16 mouse cellular contexts compared by ENCODE assay signal in the genomic region with DNA sequence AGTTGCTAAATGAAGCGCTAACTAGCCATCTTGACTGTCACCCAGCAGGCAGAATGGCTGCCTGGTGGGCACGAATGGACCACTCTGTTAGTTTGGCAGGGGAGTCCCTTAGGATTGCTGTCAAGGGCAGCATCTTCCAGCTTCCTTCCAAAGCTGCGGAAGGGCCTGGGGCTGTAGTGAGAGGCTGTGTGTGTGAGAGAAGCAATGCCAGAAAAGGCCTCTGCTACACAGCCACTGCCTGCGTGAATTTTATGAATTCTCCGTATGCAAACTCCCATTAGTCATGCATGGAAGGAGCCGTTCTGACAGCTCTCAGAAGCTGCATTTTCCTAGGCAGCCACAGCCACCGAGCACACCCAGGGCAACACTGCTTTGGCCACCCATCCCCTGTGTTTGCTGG.
A peak's percentile ranks its signal among the peaks of the same experiment; 100 is the strongest.
DNase-seq lines count a peak whose midpoint lies in the region; ATAC-seq and TF ChIP-seq lines count a peak whose summit lies in the region.
"Had no signal": no experiment of that assay in that cellular context is flagged by ENCODE, and none has a peak within 500 bp of the region (broad histone marks: within the 10 kb centered on the region; RNA-seq: fewer than 3 reads in every experiment).

No protein-coding gene starts in this region.

- DNase-seq in frontal cortex, postnatal 10 days (ENCODE audit: low spot score in 2 of 2), result no peak
- DNase-seq in brain, embryonic 18.5 days (ENCODE audit: low read depth, low spot score), result peak; percentile 49
- peak; percentile 34 for DNase-seq in hindbrain, embryonic 11.5 days (ENCODE audit: low spot score)
- DNase-seq in midbrain, postnatal 0 days (ENCODE audit: low spot score), result peak; percentile 72
- DNase-seq in gastrocnemius, adult 18-20 months (ENCODE audit: low spot score), result no peak
- DNase-seq: adrenal gland, adult 2 months; gastrocnemius, adult 2 months; right cerebral cortex, postnatal 14 days had no signal

- peak overlapping the region; percentile 31; the same call in 1 of the 2 replicates for H3K27ac ChIP-seq in hindbrain, embryonic 11.5 days (ENCODE audit: low read depth, low read length)
- peak overlapping the region; percentile 48 for H3K27ac ChIP-seq in midbrain, postnatal 0 days (ENCODE audit: low read depth, low read length)
- H3K27ac ChIP-seq in heart, embryonic 12.5 days (ENCODE audit: poor library complexity, severe bottlenecking), result no peak overlapping the region
- H3K27ac ChIP-seq in heart, embryonic 11.5 days (ENCODE audit: low read depth, low read length), result no peak overlapping the region
- H3K27ac ChIP-seq: embryonic facial prominence, embryonic 12.5 days; gastrocnemius, adult 2 months; heart, embryonic 15.5 days; intestine, embryonic 15.5 days; liver, embryonic 15.5 days had no signal

- H3K9me3 ChIP-seq in hindbrain, embryonic 11.5 days (ENCODE audit: control insufficient read depth, low read length), result no peaks in the 10 kb centered on the region
- H3K9me3 ChIP-seq in midbrain, postnatal 0 days (ENCODE audit: low read length), result no peaks in the 10 kb centered on the region
- H3K9me3 ChIP-seq in heart, embryonic 12.5 days (replicated peaks), result no peaks in the 10 kb centered on the region
- no peaks in the 10 kb centered on the region for H3K9me3 ChIP-seq in heart, embryonic 11.5 days (replicated peaks; ENCODE audit: control insufficient read depth, low read length)
- H3K9me3 ChIP-seq: embryonic facial prominence, embryonic 12.5 days; heart, embryonic 15.5 days; intestine, embryonic 15.5 days; liver, embryonic 15.5 days had no signal

- H3K4me2 ChIP-seq in hindbrain, embryonic 11.5 days (replicated peaks; ENCODE audit: low read depth, low read length), result 0 out of 2 replicates have a peak overlapping the region, but pooled peaks have one; percentile 6
- H3K4me2 ChIP-seq in midbrain, postnatal 0 days (ENCODE audit: low read depth, low read length, poor library complexity, severe bottlenecking), result peak overlapping the region; percentile 23; the same call in 1 of the 2 replicates
- no peak overlapping the region for H3K4me2 ChIP-seq in heart, embryonic 12.5 days
- H3K4me2 ChIP-seq in heart, embryonic 11.5 days, result no peak overlapping the region
- H3K4me2 ChIP-seq: embryonic facial prominence, embryonic 12.5 days; heart, embryonic 15.5 days; intestine, embryonic 15.5 days; liver, embryonic 15.5 days had no signal

- H3K9ac ChIP-seq in hindbrain, embryonic 11.5 days (ENCODE audit: low read depth, low read length), result no peak overlapping the region
- H3K9ac ChIP-seq in midbrain, postnatal 0 days (replicated peaks; ENCODE audit: low read length, poor library complexity, severe bottlenecking), result no peak overlapping the region
- no peak overlapping the region for H3K9ac ChIP-seq in heart, embryonic 12.5 days
- H3K9ac ChIP-seq in heart, embryonic 11.5 days (ENCODE audit: low read depth, low read length), result no peak overlapping the region
- H3K9ac ChIP-seq: embryonic facial prominence, embryonic 12.5 days; heart, embryonic 15.5 days; intestine, embryonic 15.5 days; liver, embryonic 15.5 days had no signal

- WGBS in hindbrain, embryonic 11.5 days, result 43% methylated on average over 7 of the region's 7 CpGs
- 13% methylated on average over 7 of the region's 7 CpGs for WGBS in midbrain, postnatal 0 days
- 66% methylated on average over 7 of the region's 7 CpGs for WGBS in heart, embryonic 12.5 days
- WGBS in heart, embryonic 11.5 days (ENCODE audit: insufficient replicate concordance), result 71% methylated on average over 7 of the region's 7 CpGs

- H3K36me3 ChIP-seq in hindbrain, embryonic 11.5 days (ENCODE audit: control insufficient read depth, insufficient read depth, low read length), result no peaks in the 10 kb centered on the region
- no peaks in the 10 kb centered on the region for H3K36me3 ChIP-seq in midbrain, postnatal 0 days (ENCODE audit: insufficient read depth, low read length)
- H3K36me3 ChIP-seq in heart, embryonic 12.5 days, result no peaks in the 10 kb centered on the region
- H3K36me3 ChIP-seq in heart, embryonic 11.5 days (ENCODE audit: control insufficient read depth, insufficient read depth, low read length), result no peaks in the 10 kb centered on the region
- H3K36me3 ChIP-seq: embryonic facial prominence, embryonic 12.5 days; heart, embryonic 15.5 days; intestine, embryonic 15.5 days; liver, embryonic 15.5 days had no signal

- no peaks in the 10 kb centered on the region for H3K27me3 ChIP-seq in hindbrain, embryonic 11.5 days (ENCODE audit: control insufficient read depth, insufficient read depth, low read length)
- no peaks in the 10 kb centered on the region for H3K27me3 ChIP-seq in midbrain, postnatal 0 days (ENCODE audit: insufficient read depth, low read length)
- H3K27me3 ChIP-seq in heart, embryonic 12.5 days (replicated peaks), result no peaks in the 10 kb centered on the region
- H3K27me3 ChIP-seq in heart, embryonic 11.5 days (ENCODE audit: control insufficient read depth, insufficient read depth, low read length), result no peaks in the 10 kb centered on the region
- H3K27me3 ChIP-seq: embryonic facial prominence, embryonic 12.5 days; heart, embryonic 15.5 days; intestine, embryonic 15.5 days; liver, embryonic 15.5 days had no signal

- H3K4me3 ChIP-seq in hindbrain, embryonic 11.5 days (ENCODE audit: low read depth, low read length), result no peak overlapping the region
- H3K4me3 ChIP-seq in midbrain, postnatal 0 days (ENCODE audit: low read depth, low read length), result no peak overlapping the region
- H3K4me3 ChIP-seq in heart, embryonic 12.5 days, result no peak overlapping the region
- H3K4me3 ChIP-seq in heart, embryonic 11.5 days (ENCODE audit: low read depth, low read length), result no peak overlapping the region
- H3K4me3 ChIP-seq: embryonic facial prominence, embryonic 12.5 days; gastrocnemius, adult 2 months; heart, embryonic 15.5 days; intestine, embryonic 15.5 days; liver, embryonic 15.5 days had no signal

- peak; percentile 45 for ATAC-seq in frontal cortex, adult (ENCODE audit: low TSS enrichment)
- ATAC-seq in hindbrain, embryonic 11.5 days (ENCODE audit: low FRiP score), result peak; percentile 58
- peak; percentile 75 for ATAC-seq in midbrain, postnatal 0 days (ENCODE audit: low FRiP score)
- ATAC-seq in heart, embryonic 12.5 days (ENCODE audit: insufficient number of reproducible peaks, low FRiP score), result no peak
- no peak for ATAC-seq in heart, embryonic 11.5 days (replicated peaks; ENCODE audit: insufficient number of reproducible peaks, low FRiP score, low TSS enrichment)
- ATAC-seq: CD4-positive, CD25-positive, alpha-beta regulatory T cell, adult 4 months; intestine, embryonic 15.5 days had no signal

- TF ChIP-seq CTCF in midbrain, postnatal 0 days (IDR thresholded peaks at IDR 0.05), result no peak

- H3K4me1 ChIP-seq in hindbrain, embryonic 11.5 days (replicated peaks; ENCODE audit: control insufficient read depth, insufficient read depth, low read length), result no peaks in the 10 kb centered on the region
- H3K4me1 ChIP-seq in midbrain, postnatal 0 days (ENCODE audit: insufficient read depth, low read length), result peaks cover 4% of the 10 kb centered on the region; the same call in 1 of the 2 replicates
- H3K4me1 ChIP-seq in heart, embryonic 12.5 days (replicated peaks), result no peaks in the 10 kb centered on the region
- no peaks in the 10 kb centered on the region for H3K4me1 ChIP-seq in heart, embryonic 11.5 days (ENCODE audit: control insufficient read depth, insufficient read depth, low read length)
- H3K4me1 ChIP-seq: heart, embryonic 15.5 days; intestine, embryonic 15.5 days; liver, embryonic 15.5 days had no signal

Comparison
In these comparisons a context has a peak if more than half of its experiments do, and no peak if none do; other contexts are left out.
1. ATAC-seq: peak in frontal cortex, adult (single experiment), hindbrain, embryonic 11.5 days (single experiment) and midbrain, postnatal 0 days (single experiment); none in heart, embryonic 12.5 days (single experiment) and heart, embryonic 11.5 days (single experiment).
2. DNase-seq: peak in brain, embryonic 18.5 days (single experiment), hindbrain, embryonic 11.5 days (single experiment) and midbrain, postnatal 0 days (single experiment); none in frontal cortex, postnatal 10 days (0 of 2) and gastrocnemius, adult 18-20 months (single experiment).
3. H3K27ac ChIP-seq: peak in hindbrain, embryonic 11.5 days (single experiment) and midbrain, postnatal 0 days (single experiment); none in heart, embryonic 12.5 days (single experiment) and heart, embryonic 11.5 days (single experiment).
4. H3K4me2 ChIP-seq: peak in hindbrain, embryonic 11.5 days (single experiment) and midbrain, postnatal 0 days (single experiment); none in heart, embryonic 12.5 days (single experiment) and heart, embryonic 11.5 days (single experiment).